Mouse (Mus musculus) testis, postnatal 10 days (tissue): ENCODE measurements around the gene Ptpn13.

Source experiments
- DNase-seq: peaks from one replicate; pipeline ENCODE4 v3.0.0; 2021; ENCODE audit warnings: low spot score

Gene Ptpn13

DNA sequence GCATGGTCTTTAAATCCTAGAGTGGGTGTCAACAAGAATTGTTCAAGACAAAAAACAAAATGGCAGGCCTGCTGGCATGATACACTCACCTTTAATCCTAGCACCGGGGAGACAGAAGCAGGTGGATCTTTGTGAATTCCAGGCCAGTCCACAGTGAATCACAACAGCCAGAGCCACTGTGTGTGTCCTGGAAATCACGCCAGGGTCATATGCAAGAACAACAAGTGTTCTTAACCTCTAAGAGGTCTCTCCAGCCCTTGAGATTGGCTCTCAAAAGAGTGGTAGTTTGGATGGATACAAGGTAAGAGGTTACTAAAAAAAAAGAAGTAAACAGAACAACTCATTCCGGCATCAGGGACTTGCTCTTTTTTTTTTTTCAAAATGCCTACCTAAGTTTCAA, 222.3 kb downstream of the Ptpn13 start:
- DNase-seq: no peak
